Mouse (Mus musculus): ENCODE data around the gene Gpnmb.

The Gpnmb gene

DNA sequence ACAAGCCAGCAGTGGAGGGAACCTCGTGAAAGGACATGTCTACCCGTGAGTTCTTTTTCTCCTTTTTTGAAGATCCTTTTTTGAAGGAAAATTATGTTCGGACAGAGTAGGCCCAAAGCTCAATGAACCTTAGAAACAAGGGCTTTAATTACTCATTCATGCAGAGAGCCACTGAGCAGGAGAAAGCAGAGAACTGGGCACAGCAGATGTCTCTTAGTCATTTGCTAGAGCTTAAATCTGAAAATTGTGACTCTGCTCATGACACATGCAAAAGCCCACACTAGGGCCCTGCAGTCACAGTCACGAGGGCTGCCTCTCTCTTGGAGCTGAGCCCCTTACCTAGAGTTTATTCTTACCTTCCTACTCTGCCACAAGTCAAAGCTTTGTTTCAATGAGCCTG lies 3.6 kb upstream of the Gpnmb start:
- no peak for DNase-seq

DNA sequence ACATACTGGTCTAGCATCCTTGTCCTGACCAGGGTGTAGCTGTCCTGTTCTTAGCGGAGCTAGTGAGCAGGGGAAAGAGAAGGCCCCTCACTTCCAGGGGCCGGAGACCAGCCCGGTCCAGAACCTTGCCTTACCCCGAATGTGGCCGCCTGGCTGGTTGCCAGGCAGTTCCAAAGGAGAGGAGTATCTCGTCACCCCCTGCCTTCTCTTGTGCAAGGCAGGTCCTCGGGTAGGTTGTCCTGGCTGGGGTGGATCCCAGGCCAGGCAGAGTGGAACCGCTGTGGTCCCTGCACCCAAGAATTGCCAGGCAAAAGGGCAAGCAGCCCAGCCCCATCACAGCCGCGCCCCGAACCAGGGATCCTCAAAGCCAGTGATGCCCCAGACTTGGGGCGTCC lies 919 bp downstream of the Gpnmb start:
- no peak for DNase-seq

DNA sequence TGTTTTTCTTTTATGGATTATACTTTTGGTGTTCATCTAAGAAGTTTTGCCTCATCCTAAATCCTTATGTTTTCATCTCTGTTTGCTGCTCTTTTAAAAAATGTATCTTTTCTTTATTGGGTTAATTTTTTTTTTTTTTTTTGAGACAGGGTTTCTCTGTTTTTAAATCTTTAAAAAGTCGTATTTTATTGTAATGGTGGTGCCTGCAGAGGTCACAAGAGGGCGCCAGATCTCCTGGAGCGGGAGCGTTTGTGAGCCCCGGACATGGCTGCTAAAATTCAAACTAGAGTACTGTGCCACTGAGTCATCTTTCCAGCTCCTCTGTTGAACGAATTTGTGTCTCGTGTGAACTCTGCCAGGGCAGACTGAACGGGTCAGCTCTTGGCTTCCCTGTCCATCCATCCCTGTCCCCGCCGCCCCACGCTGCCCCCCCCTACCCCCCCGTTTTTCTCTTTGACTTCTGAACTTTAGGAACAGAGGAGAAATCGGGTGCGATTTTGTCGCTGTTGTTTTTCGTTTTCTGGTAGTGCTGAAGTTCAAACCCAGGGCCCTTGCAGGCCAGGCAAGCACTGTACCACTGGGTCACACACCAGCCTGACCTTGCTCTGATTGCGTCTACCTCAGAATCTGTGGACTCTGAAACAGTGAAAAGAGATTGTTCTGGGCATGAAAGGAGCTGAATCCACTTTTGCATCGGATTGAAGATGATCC lies 3.3 kb downstream of the Gpnmb start:
- peak; percentile 22 to 52 for DNase-seq

DNA sequence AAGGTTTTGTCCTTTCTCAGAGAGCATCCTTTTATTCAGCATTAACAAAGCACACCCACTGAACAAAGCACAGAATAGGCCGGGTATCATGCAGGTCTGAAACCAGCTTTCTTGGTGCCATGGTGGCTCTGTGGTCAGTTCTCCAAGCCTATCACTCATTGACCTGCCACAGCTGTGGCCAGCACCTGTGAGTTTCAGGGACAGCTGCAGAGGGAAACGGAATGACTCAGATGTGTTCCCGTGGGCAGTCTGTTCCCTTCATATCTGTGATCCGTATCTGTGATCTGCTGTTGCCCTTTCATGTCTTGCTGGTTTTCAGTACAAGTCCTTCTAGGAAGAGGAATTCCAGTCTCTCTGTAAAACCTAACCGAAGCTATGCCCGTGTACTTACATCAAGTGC lies 10.2 kb downstream of the Gpnmb start:
- no peak for DNase-seq

DNA sequence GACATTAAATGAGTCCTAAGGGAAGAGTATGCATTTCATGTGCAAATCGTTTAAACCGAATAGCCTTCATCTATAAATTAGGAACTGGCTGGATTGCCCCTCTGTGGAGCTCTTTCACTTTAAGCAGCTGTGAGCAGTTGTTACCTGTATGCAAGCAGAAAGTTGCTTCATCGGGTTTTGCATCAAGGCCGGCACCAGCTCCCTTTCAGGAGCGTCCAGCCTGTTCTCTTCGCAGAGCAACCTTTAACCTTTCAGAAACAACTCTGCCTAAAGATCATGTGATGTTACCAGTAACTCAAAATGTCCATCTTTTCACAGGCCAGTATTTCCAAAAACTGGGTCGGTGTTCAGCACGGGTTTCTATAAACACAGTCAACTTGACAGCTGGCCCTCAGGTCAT lies 10.6 kb downstream of the Gpnmb start:
- no peak for DNase-seq

DNA sequence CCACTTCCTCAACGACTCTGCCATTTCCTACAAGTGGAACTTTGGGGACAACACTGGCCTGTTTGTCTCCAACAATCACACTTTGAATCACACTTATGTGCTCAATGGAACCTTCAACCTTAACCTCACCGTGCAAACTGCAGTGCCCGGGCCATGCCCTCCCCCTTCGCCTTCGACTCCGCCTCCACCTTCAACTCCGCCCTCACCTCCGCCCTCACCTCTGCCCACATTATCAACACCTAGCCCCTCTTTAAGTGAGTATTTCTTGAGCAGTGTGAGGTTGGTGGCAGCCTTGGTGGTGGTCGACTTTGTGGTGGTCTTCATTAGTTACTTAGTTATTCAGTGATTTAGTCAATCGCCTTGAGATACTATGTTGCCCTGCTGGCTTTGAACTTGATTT lies 11.5 kb downstream of the Gpnmb start:
- no peak for DNase-seq

DNA sequence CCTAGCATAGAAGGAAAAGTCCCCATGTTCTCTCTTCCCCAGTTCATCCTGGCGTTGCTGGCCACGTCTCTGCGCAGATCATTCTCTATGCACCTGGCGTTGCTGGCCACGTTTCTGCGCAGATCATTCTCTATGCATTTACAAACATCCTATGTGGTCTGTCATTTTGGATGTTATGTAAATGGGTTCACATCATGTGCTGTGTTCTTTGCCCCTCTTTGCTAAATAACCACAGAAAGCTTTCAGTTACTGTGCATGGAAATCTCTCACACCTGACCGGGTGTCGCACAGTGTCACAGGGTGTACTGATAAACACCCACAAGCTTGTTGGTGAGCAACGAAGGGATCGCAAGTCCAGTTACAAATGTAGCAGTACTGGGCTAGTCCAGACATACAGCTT lies 12.0 kb downstream of the Gpnmb start:
- DNase-seq, result no peak

DNA sequence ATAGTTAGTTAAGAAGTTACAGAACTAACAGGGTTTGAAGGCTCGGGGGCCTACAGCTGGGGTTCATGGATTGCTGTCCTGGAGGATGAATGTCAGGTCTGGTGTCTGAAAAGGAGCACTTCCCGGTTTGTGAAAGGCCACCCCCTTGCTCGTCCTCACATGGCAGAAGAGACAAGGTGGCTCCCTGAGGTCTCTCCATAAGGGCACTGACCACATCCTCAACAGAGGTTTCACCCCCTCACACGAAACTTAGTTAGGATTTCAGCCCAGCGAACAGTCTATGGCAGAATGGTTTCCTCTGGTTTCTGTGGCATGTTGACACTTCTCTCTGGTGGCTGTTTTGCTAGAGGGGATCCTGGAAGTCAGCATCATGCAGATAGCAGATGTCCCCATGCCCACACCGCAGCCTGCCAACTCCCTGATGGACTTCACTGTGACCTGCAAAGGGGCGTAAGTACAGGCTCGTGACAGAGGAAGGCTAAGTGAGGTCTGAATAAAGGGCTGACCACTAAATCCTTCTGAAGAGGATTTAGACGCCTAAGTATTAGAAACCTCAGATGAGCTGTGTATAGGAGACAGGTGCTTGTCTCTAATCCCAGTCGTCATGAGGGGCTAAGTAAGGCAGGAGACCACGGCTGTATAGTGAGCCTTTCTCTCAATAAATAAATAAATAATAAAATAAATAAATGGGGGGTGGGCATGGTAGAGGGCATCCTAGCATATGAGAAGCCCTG lies 14.5 kb downstream of the Gpnmb start:
- no peak for DNase-seq

DNA sequence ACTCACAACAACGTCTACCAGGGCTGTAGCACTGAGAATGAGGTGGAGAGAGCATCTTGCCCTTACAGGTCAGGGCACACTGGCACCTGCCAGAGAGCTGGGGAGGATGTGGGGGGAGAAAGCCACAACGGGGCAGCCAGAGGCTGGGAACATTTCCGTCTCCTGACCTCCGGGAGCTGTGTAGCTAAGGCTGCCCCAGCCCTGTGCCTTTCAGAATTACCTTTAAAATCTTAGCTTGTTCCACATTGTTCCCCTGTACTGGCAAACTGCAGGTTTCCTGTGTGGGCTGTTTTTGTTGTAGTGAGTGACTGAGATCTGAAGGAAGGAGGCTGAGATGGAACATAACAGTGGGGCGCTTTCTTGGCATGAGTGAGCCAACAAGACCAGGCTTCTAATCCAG lies 15.8 kb downstream of the Gpnmb start:
- no peak for DNase-seq

DNA sequence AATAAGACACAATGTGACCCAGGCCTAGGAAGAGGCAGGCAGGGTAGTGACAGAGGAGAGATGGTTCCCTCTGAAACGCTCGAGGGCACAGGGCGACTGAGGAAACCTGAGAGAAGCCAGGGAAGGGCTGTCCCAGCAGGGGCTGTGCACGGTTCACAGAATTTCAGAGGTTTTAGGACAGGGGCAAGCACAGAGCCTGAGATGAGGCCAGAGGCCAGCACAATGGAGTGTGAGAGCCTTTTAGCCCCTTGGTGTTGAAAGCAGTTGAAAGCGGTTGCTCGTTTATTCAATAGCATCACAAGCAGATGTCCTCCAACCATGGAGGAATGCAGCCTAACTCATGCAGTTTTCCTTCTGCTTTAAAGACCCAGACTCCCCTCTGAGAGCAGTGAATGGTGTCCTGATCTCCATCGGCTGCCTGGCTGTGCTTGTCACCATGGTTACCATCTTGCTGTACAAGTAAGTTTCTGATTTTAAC lies 18.9 kb downstream of the Gpnmb start:
- DNase-seq, result no peak

DNA sequence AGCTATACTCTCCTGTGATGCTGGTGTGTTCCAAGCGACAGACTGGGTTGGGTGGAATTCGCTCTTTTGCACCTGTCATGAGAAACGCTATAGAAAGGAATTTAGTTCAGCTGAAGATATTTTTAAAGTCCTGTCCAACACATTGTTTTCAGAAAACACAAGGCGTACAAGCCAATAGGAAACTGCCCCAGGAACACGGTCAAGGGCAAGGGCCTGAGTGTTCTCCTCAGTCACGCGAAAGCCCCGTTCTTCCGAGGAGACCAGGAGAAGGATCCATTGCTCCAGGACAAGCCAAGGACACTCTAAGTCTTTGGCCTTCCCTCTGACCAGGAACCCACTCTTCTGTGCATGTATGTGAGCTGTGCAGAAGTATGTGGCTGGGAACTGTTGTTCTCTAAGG lies 19.7 kb downstream of the Gpnmb start:
- no peak for DNase-seq

DNA sequence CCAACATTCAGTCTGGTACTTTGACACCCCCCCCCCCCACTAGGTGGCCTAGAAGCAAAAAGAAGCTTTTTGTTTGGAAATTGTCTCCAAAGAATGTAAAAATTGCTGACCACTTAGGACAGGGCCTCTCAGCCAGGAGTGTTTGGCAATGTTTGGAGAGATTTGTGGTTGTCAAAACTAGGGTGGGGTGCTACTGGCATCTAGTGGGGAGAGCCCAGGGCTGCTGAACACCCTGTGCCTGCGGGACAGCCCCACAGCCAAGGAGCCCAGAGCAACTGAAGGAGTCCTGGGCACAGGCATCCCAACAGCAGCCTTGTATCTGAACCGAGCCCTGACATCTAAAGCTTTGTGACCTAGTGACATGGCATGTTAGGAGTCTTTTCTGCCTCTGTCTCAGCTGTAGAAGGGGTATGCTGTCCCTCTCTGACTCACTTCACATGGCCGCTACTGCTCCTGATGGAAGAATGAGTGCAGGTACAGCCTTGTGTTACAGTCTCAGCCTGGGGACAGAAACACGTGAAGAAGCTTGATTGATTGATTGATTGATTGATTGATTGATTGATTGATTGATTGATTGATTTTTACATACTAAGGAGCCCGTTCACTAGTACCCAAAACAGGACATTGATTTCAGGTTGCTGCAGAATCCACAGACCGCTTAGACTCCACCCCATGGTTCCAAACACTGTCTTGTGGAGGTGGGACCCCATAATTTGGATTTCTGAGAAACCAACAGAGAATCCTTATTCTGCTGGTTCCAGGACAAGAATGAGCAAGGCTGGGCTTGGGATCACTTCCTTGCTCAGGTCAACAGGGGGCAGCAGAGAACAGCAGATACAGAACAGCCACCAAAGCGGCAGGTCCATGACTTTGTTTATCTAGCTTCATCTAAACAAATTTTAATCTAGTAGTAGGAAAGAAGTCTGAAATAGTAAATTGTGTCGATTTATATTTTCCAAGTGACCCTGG lies 21.0 kb downstream of the Gpnmb start:
- peak; percentile 41 to 55 for DNase-seq

DNA sequence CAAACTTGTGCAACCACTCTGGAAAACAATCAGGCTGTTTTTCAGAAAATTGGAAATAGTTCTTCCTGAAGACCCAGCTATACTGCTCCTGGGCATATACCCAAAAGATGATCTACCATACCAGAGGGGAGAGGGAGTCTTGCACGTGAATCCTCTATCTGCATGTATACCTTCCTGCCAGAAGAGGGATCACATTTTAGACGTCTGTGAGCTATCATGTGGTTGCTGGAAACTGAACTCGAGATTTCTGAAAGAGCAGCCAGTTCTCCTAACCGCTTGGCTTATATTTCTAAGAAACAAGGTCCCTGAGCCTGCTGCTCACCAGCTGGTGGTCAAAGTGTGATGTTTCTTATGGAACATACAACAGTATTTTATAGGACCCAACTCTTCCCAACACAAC lies 32.0 kb downstream of the Gpnmb start:
- no peak for DNase-seq

DNA sequence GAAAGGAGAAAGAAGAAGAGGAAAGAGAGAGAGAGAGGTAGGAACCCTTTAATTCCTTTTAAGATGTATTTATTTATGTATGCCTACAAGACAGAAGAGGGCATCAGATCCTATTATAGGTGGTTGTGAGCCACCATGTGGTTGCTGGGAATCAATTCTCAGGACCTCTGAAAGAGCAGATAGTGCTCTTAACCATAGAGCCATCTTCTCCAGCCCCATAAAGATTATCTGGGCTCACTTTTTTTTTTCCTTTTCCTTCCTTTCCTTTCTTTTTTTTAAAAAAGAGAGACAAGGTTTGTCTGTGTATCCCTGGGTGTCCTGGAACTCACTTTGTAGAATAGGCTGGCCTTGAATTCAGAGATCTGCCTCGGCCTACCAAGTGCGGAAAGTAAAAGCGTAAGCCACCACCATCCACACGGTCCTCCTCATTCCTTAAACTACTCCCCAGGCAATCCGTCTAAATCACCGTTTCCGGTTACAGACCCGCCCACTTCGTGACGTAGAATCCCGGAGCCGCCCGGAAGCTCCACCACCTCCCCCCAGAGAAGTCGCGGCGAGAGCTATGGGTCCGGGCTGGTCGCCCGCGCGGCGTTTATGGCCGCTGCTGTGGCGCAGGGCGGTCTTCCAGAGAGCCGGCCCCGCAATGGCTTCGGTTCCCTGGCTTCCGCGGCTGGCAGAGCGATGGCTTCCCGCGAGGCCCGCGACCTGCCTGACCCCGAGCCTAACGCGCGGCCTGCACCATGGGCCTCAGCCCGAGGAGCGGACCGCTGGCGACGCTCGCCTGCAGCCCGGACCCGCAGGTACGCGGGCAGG lies 37.2 kb downstream of the Gpnmb start, which contains the start of gene Malsu1:
Gene Malsu1, plus strand, starts transcription at position 492 of the 813 bp plus-strand sequence.
- peak; percentile 93 to 97 for DNase-seq

DNA sequence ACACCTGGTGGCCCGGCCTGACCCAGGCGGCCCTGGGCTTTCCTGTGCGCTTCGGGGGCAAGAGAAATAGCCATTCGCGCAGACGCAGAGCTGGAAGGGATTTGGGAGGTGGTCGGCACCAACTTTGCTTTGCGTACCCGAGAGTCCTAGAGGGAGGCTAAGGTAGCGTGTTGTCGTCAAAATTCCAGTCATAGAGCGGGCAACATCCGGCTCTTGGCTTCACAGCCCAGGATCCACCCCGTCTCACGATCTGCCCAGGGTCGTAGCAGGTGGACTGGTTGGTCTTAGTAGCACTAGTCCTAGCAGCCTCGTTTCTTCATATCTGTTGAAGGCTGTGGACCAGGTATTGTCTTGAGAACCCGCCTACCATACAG lies 37.8 kb downstream of the Gpnmb start:
- no peak for DNase-seq

DNA sequence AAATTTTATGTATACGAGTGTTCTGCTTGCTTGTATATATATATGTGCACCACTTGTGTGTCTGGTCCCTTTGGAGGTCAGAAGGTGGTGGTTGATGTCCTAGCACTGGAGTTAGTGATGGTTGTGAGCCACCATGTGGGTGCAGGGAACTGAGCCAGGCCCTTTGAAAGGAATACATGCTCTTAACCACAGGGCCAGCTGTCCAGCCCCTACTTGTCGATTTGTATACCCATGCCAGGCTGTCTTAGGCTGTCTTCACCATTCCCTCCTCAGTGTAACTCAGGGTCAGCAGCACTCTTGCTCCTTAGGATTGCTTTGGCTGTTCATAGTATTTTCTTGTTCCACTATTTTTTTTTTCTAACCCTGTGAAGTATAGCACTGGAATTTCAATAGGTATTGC lies 41.5 kb downstream of the Gpnmb start:
- no peak for DNase-seq

DNA sequence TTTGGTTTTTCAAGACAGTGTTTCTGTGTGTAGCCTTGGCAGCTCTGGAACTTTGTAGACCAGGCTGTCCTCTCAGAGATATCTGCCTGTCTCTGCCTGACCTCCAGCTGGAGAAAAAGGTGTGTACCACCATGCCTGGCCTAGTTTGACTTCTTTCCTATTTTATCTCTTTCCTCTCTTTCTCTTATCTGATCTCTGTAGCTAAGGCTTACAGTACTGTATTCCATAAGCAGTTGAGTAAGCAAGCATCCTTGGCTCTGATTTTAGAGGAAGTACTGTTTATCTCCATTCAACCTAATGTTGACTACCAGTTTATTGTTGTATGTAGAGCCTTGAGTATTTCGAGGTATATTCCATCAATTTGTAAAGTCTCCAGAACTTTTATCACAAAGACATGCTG lies 43.0 kb downstream of the Gpnmb start:
- DNase-seq, result no peak

DNA sequence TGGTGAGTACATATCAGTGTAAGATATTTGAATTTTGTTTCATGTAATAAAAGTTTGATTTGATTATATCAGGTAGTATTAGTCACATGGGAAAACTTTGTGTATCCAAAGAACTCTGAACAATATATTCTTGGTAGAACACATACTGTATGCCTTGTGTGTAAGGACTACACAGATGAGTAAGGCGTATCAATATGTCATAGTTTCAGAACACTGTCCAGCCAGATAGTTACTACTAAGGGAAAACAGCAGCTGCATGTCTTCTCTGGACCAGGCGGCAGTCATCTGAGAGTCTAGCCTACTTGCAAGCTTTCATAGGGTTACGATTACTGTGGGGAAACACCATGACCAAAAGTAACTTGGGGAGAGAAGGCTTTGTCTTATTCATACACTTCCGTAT lies 46.7 kb downstream of the Gpnmb start:
- DNase-seq, result no peak

DNA sequence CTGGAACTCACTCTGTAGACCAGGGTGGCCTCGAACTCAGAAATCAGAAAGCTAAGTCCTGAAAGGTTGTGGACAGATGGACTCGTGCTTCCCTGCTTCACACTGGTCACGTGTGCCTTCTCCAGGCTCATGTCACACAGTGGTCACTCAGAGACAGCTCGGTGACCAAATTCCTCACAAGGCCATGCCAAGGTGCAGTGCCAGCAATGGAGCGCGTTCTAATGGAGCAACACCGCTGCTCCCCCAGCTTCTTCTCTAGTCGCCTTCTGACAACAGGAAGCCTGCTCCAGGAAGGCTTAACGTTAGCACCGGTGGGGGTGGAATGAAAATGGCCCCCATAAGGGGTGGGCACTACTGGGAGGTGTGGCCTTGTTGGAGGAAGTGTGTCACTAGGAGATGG lies 58.6 kb downstream of the Gpnmb start:
- no peak for DNase-seq

DNA sequence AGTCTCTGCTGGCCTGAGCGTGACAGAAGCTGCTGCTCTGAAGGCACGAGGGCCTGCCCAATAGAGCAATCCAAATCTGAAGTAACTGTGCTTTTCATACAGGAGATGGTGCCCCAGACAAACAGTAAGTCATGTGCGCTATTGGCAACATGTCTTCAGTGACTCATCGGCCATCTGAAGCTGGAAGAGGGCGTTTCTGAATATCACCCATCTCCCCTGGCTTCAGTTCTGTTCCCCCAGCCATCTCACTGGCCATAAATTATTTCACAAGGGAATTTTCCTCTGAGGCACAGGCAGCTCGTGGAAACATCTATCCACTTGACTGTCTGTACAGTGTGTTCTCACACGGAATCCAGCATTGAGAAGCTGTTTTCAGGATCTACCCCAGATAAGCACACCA lies 60.1 kb downstream of the Gpnmb start:
- DNase-seq, result peak; percentile 12 to 14

DNA sequence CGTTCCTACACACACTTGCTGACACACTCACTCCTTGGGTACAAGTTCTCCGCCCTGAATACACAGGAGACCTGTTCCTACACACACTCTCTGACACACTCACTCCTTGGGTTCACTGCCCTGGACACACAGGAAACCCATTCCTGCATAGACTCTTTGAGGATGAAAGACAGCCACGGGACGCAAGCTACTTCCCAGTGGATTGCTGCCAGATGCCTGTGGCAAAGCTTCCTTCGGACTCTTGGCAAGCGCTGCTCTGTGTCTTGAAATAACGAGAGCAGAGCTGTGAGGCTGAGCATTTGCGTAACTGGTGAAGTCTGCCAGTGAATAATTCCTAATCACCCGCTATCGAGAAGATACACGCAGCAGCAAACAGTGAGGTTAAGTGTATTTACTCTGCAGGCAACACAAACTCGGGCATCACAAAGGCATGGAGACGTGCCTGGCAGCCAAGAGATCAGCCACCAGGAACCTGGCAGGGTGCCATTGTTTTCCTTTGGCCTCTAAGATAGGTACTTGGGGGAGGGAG lies 60.7 kb downstream of the Gpnmb start:
- peak; percentile 81 to 84 for DNase-seq

DNA sequence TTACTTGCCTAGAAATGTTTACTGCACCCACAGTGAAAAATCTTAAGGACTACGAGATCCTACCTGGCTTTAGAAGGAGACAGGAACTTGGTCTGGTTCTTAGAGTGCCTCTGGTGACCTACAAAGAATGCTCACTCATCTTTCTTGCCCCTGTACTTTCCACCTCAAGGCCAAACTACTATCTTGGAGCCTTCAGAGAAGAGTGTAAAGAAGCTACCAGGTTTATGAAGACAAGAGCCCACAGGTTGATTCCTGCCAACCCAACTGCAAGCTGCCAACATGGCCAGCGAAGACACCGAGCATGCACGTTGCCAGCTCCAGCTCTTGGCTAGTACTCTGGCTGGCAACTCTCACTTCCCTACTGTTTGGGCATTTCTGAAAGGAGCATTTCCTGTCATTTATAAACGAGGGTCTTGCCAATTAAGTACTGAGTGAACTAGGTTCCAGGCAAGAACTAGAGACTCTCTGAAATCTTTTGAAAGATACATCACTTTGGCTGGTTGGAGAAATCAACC lies 61.3 kb downstream of the Gpnmb start:
- DNase-seq, result peak in 1 of 2 experiments; percentile 15
